Mouse (Mus musculus) small intestine, adult 2 months (tissue): ENCODE results near the gene Zfp354b.

ENCODE experiments used
- CTCF ChIP-seq: fragments of 200-500 bp; IDR thresholded peaks from 2 replicates; pipeline ENCODE4 v1.5.1; 2012; ENCODE audit warnings: low read depth, mild to moderate bottlenecking, control low read depth, inconsistent platforms, low read length, moderate library complexity, mixed read lengths; ENCODE audit not compliant: insufficient replicate concordance, insufficient read length; ENCODE audit errors: extremely low read depth
- POLR2A ChIP-seq: fragments of 200-500 bp; IDR thresholded peaks from 2 replicates; pipeline ENCODE4 v1.6.1; 2012; ENCODE audit warnings: low read depth, mild to moderate bottlenecking, control low read depth, inconsistent platforms, low read length, moderate library complexity

GRCm38 (mm10) chr11:50938435-50938834, 7.0 kb upstream of the Zfp354b start:
- TF ChIP-seq CTCF (no peak), POLR2A (no peak)
